Mouse (Mus musculus): Measurements from ENCODE around the gene Hoxb8. TPM values are rescaled to one million over a fixed set of nuclear protein-coding genes. Genes with fewer than 3 reads are reported as not detected.

Gene Hoxb8
- polyA plus RNA-seq, 1 experiment from 2014 or later: not detected

- H3K4me1 ChIP-seq: no peaks in the 10 kb centered on the region
- H3K27me3 ChIP-seq (ENCODE audit: poor library complexity, severe bottlenecking): peaks cover 100% of the 10 kb centered on the region
- H3K4me3 ChIP-seq: no peak overlapping the region
- WGBS: 1% methylated on average over 22 of the region's 22 CpGs
- no peak for DNase-seq (ENCODE audit: extremely low spot score, low spot score)
- no peak overlapping the region for H3K27ac ChIP-seq
- H3K9me3 ChIP-seq: no peaks in the 10 kb centered on the region
- H3K36me3 ChIP-seq (replicated peaks): no peaks in the 10 kb centered on the region
Observed at GRCm38 (mm10) chr11:96293302-96293921, 11.7 kb downstream of the Hoxb8 start.

GRCm38 (mm10) chr11:96294245-96295091 is 12.8 kb downstream of the Hoxb8 start:
- peak; percentile 80 for DNase-seq (ENCODE audit: extremely low spot score, low spot score)
- Histone ChIP-seq H3K4me3 (no peak overlapping the region), H3K9me3 (no peaks in the 10 kb centered on the region), H3K27ac (no peak overlapping the region), H3K4me1 (peaks cover 7% of the 10 kb centered on the region; the same call in 1 of the 2 replicates), H3K36me3 (replicated peaks) (no peaks in the 10 kb centered on the region), H3K27me3 (ENCODE audit: poor library complexity, severe bottlenecking) (peaks cover 100% of the 10 kb centered on the region)
- under 1% methylated on average over 32 of the region's 32 CpGs for WGBS

GRCm38 (mm10) chr11:96295092-96295835 is 13.6 kb downstream of the Hoxb8 start:
- WGBS: 1% methylated on average over 30 of the region's 30 CpGs

GRCm38 (mm10) chr11:96296997-96297396 is 15.3 kb downstream of the Hoxb8 start:
- Histone ChIP-seq H3K36me3 (replicated peaks) (no peaks in the 10 kb centered on the region), H3K4me3 (no peak overlapping the region), H3K27ac (no peak overlapping the region), H3K9me3 (no peaks in the 10 kb centered on the region), H3K27me3 (ENCODE audit: poor library complexity, severe bottlenecking) (peaks cover 100% of the 10 kb centered on the region), H3K4me1 (peaks cover 14% of the 10 kb centered on the region)
- DNase-seq (ENCODE audit: extremely low spot score, low spot score): no peak
- WGBS: 2% methylated on average over 2 of the region's 2 CpGs

More at GRCm38 (mm10) chr11:96295092-96295835, 13.6 kb downstream of the Hoxb8 start:
- Histone ChIP-seq H3K27me3 (ENCODE audit: poor library complexity, severe bottlenecking) (peaks cover 100% of the 10 kb centered on the region), H3K27ac (no peak overlapping the region), H3K4me3 (no peak overlapping the region), H3K36me3 (replicated peaks) (no peaks in the 10 kb centered on the region), H3K9me3 (no peaks in the 10 kb centered on the region), H3K4me1 (peaks cover 8% of the 10 kb centered on the region)
- no peak for DNase-seq (ENCODE audit: extremely low spot score, low spot score)

GRCm38 (mm10) chr11:96297428-96297827 is 15.7 kb downstream of the Hoxb8 start:
- Histone ChIP-seq H3K4me3 (no peak overlapping the region), H3K27ac (no peak overlapping the region), H3K36me3 (replicated peaks) (no peaks in the 10 kb centered on the region), H3K9me3 (no peaks in the 10 kb centered on the region), H3K27me3 (ENCODE audit: poor library complexity, severe bottlenecking) (peaks cover 100% of the 10 kb centered on the region), H3K4me1 (peaks cover 14% of the 10 kb centered on the region)
- 1% methylated on average over 3 of the region's 3 CpGs for WGBS
- DNase-seq (ENCODE audit: extremely low spot score, low spot score): no peak

- WGBS: 4% methylated on average over 11 of the region's 11 CpGs
- H3K4me3 ChIP-seq: no peak overlapping the region
- DNase-seq (ENCODE audit: extremely low spot score, low spot score): no peak
- no peaks in the 10 kb centered on the region for H3K36me3 ChIP-seq (replicated peaks)
- H3K4me1 ChIP-seq: peaks cover 15% of the 10 kb centered on the region
- H3K9me3 ChIP-seq: no peaks in the 10 kb centered on the region
- no peak overlapping the region for H3K27ac ChIP-seq
- H3K27me3 ChIP-seq (ENCODE audit: poor library complexity, severe bottlenecking): peaks cover 100% of the 10 kb centered on the region
Observed at GRCm38 (mm10) chr11:96297968-96298635, 16.4 kb downstream of the Hoxb8 start.

- Histone ChIP-seq H3K27me3 (ENCODE audit: poor library complexity, severe bottlenecking) (peaks cover 100% of the 10 kb centered on the region), H3K4me3 (peak overlapping the region; percentile 27), H3K4me1 (peaks cover 24% of the 10 kb centered on the region), H3K9me3 (no peaks in the 10 kb centered on the region), H3K36me3 (replicated peaks) (no peaks in the 10 kb centered on the region), H3K27ac (no peak overlapping the region)
- WGBS: under 1% methylated on average over 66 of the region's 66 CpGs
- no peak for DNase-seq (ENCODE audit: extremely low spot score, low spot score)
Observed at GRCm38 (mm10) chr11:96298895-96299667, 17.4 kb downstream of the Hoxb8 start.

- Histone ChIP-seq H3K36me3 (replicated peaks) (no peaks in the 10 kb centered on the region), H3K4me1 (peaks cover 24% of the 10 kb centered on the region), H3K9me3 (no peaks in the 10 kb centered on the region), H3K27me3 (ENCODE audit: poor library complexity, severe bottlenecking) (peaks cover 100% of the 10 kb centered on the region), H3K4me3 (no peak overlapping the region), H3K27ac (no peak overlapping the region)
- DNase-seq (ENCODE audit: extremely low spot score, low spot score): no peak
- 2% methylated on average over 9 of the region's 9 CpGs for WGBS
Observed at GRCm38 (mm10) chr11:96299781-96300180, 18.1 kb downstream of the Hoxb8 start.

GRCm38 (mm10) chr11:96300354-96301063 is 18.8 kb downstream of the Hoxb8 start:
- peaks cover 100% of the 10 kb centered on the region for H3K27me3 ChIP-seq (ENCODE audit: poor library complexity, severe bottlenecking)
- H3K9me3 ChIP-seq: no peaks in the 10 kb centered on the region
- H3K4me3 ChIP-seq: no peak overlapping the region
- no peaks in the 10 kb centered on the region for H3K36me3 ChIP-seq (replicated peaks)
- WGBS: under 1% methylated on average over 35 of the region's 35 CpGs
- H3K27ac ChIP-seq: no peak overlapping the region
- DNase-seq (ENCODE audit: extremely low spot score, low spot score): no peak
- peaks cover 24% of the 10 kb centered on the region for H3K4me1 ChIP-seq

- Histone ChIP-seq H3K9me3 (no peaks in the 10 kb centered on the region), H3K4me1 (peaks cover 24% of the 10 kb centered on the region), H3K36me3 (replicated peaks) (no peaks in the 10 kb centered on the region), H3K4me3 (no peak overlapping the region), H3K27ac (no peak overlapping the region), H3K27me3 (ENCODE audit: poor library complexity, severe bottlenecking) (peaks cover 100% of the 10 kb centered on the region)
- DNase-seq (ENCODE audit: extremely low spot score, low spot score): no peak
- WGBS: 4% methylated on average over 10 of the region's 10 CpGs
Observed at GRCm38 (mm10) chr11:96301064-96301431, 19.3 kb downstream of the Hoxb8 start.

GRCm38 (mm10) chr11:96301837-96302236 is 20.1 kb downstream of the Hoxb8 start:
- WGBS: 1% methylated on average over 15 of the region's 15 CpGs
- Histone ChIP-seq H3K27ac (no peak overlapping the region), H3K9me3 (no peaks in the 10 kb centered on the region), H3K4me1 (peaks cover 24% of the 10 kb centered on the region), H3K27me3 (ENCODE audit: poor library complexity, severe bottlenecking) (peaks cover 100% of the 10 kb centered on the region), H3K36me3 (replicated peaks) (no peaks in the 10 kb centered on the region), H3K4me3 (no peak overlapping the region)
- no peak for DNase-seq (ENCODE audit: extremely low spot score, low spot score)
